Mouse (Mus musculus) spleen, adult 12 weeks (tissue): ENCODE measurements around the gene Zfp57.
A peak's percentile ranks its signal among the peaks of the same experiment; 100 is the strongest.
"Not testable (repeated sequence)": the region's sequence is repeated elsewhere in the genome, so short reads cannot be mapped to it uniquely, and the experiment has no call there.

Source experiments
- DNase-seq: peaks from one replicate; pipeline ENCODE4 v3.0.0; 2022; ENCODE audit warnings: low spot score

The Zfp57 gene

DNA sequence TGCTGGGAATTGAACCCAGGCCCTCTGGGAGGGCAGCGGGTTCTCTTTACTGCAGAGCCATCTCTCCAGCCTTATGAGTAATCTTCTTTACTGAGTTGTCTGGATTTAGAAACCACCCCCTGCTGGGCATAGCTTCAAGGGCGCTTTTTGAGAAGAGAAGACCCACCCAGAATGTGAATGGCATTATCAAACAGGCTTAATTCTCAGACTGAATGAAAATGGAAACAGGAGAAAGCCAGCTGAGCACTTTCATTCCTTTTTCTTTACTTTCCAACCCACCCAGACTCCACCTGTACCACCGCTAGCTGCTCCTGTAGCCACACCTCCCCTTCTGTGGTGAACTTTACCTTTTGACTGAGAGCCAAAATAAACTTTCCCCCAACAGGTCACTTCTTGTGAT, 5.5 kb upstream of the Zfp57 start:
- no peak for DNase-seq

- no peak for DNase-seq
These were observed 3.8 kb upstream of the Zfp57 start for GRCm38 (mm10) chr17:36997033-36997735.

- DNase-seq: no peak
These were observed 2.5 kb upstream of the Zfp57 start for GRCm38 (mm10) chr17:36998477-36998876.

GRCm38 (mm10) chr17:37002364-37003330, 1.7 kb downstream of the Zfp57 start:
- no peak for DNase-seq

DNA sequence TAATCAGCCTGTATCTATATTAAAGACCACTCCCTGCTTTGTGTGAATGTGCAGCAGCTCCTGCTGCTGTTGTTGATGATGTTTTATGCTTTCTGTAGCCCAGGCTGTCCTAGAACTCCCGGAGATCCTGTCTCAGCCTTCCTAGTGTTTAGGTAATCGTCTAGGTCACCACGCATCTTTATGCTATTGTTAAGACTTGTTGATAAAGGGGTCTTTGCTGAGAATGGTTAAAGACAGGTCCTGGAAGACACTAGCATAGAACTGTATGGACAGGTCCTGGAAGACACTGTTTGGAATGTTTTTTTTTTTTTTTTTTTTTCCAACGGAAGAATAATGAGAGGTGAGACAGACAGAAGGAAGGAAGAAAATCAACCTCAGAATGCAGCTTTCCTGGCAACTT, 2.4 kb downstream of the Zfp57 start:
- DNase-seq: no peak

DNA sequence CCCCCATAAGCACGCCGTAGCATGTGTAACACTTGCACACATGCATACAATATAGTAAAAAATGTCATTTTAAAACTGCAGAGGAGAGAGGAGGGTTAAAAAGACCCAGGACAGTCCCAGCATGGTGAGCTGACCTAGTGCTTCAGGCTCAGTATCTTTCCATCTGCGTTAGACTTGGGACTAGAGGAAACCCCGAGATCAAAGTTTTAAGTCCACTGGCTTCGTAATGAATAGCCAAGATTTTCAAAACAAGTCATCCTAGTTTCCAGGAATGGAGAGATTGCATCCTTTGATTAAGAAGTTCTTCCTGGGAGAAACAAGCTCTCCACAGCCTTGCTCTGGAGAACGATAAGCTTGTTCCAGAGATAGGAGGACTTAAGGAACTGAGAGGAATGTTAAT, 7.2 kb downstream of the Zfp57 start:
- DNase-seq: no peak

DNA sequence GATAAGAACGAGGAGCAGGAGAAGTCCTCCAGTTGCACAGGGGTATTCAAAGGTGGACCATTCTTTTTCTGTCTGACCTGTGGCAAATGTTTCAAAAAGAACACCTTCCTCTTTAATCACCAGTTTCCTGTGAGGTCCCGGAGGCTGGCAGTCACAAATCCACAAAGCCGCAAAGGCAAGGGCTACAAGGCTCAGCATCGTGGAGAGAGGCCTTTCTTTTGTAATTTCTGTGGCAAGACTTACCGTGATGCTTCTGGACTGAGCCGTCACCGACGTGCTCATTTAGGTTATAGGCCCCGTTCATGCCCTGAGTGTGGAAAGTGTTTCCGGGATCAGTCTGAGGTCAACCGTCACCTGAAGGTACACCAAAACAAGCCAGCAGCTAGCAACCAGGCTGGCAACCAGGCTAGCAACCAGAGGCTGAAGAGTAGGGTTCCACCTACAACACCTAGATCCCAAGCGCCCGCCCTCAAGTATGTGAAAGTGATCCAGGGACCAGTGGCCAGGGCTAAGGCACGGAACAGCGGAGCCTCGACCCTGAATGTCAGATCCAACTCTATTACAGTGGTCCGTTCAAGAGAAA, 8.6 kb downstream of the Zfp57 start:
- no peak for DNase-seq

- DNase-seq: no peak
These were observed 10.8 kb downstream of the Zfp57 start for GRCm38 (mm10) chr17:37011719-37012118.

DNA sequence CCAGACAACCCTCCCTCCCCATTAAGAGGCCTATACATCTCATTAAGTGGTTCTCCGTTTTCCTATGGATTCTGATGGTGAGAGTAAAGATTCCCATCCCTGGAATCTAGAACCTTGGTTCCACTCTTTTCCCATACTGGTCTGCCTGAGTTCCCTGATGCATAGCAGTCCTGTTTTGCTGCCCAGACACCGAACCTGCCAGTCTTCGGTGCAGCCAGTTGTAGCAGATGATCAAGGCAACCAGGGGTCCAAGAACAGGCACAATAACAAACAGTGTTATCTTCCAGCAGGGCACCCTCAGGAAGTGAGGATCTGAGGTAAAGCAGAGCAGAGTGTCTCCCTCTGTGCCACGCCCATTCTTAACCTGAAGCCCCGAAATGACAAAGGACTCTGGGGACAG, 11.2 kb downstream of the Zfp57 start:
- no peak for DNase-seq

DNA sequence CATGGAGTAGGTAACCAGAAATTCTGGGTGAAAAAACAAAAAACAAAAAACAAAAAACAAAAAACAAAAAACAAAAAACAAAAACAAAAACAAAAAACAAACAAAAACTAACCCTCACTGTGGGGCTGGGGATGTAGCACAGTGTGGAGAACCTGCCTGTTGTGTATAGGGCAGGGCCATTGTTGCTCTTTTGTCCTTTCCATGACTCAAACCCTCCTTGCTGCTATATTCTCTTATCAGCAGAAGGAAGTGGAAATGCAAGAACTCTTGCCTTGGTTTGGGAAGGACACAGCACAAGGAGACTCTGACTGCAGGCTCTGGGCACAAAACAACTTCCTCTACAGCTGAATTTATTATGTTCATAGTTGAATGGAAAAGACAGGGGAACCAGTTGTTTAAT, 15.4 kb downstream of the Zfp57 start:
- no peak for DNase-seq

DNA sequence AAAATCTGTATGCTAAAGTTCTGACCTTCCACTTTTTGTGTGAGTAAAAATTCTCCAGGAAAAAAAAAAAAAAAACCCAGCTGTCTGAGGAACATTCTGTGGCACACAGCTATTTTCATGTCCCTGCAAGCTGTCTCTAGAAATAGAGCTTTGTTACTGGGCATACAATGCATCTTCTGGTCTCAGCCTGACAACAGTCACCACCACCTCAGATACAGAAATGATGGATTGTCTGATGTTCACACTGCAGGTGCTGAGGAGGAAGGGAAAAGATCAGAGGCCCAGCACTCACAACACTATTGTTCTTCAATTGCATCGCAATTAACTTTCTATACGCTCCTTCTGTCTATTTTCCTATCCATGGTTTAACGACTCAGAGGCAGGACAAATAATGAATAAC, 17.4 kb downstream of the Zfp57 start:
- DNase-seq: no peak

DNA sequence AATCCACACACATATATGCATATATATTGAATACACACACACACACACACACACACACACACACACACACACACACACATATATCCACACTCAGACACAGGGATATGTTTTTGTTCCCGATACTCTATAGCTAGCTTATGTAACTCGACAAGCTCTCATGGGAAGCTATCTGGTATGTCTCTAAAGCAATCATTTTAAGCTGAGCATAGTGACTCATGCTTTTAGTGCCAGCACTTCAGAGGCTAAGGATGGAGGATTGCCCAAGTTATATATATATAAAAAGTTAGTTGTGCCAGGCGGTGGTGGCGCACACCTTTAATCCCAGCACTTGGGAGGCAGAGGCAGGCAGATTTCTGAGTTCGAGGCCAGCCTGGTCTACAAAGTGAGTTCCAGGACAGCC, 18.3 kb downstream of the Zfp57 start:
- not testable (repeated sequence) for DNase-seq

GRCm38 (mm10) chr17:37022628-37023576, 21.9 kb downstream of the Zfp57 start, which contains the start of gene Mog:
Gene Mog, minus strand, starts transcription at chr17:37023398.
- DNase-seq: no peak

DNA sequence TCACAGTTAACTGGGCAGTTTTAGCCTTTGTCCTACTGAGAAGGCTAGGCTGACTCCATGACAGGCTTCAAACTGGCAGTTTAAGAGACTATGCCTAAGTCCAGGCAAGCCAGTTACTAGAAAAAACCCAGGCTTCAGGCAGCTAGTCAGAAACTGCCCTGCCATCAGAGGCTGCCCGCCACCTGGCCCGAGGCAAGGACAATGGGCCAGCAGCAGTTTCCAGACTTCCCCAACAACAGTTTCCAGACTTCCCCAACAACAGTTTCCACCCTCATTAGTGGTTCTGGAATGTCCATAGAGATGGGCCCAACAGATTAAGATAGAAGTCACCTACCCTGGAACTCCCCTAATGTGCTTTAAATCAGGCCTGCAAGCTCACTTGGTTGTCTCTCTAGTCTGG, 25.5 kb downstream of the Zfp57 start:
- no peak for DNase-seq

GRCm38 (mm10) chr17:37027486-37027885, 26.5 kb downstream of the Zfp57 start:
- DNase-seq: no peak

DNA sequence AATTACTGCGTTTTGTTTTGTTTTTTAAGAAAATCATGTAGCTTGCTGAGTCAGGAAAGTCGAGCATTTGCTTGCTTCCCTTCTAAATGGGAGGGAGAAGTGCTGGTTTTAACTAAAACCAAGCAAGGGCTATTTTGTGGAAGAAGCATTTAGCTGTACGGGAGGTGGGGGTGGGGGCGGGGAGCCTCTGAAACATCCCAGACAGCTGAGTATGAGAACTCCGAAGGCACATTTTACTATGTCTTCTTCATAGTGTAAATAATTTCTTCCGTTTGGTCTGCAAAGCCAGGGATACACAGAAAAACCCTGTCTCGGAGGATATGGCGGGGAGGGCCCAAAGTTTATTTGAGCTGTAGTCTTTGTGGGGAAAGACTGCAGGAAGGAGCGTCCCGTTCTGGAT, 27.2 kb downstream of the Zfp57 start:
- DNase-seq: no peak

DNA sequence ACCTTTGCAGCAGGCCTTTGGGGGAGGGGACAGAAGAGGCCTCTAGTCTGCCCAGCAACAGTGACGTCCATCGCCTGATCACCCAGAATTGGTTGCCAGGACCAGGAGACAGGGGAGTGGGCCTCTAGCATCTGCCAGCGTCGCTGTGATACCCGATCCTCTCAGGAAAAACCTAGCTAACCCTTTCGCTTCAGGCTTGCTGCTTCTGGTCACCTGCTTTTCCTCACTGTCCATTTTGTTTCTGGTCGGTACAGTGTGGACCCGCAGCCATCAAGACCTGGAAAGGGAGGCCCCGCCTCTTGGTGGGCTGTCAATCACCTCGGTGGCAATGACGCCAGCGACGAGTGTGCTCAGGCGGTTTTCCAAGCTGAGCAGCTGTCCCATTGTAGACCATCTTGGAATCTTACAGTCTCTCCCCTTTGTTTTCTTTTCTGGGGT, 27.7 kb downstream of the Zfp57 start:
- DNase-seq: peak; percentile 33

DNA sequence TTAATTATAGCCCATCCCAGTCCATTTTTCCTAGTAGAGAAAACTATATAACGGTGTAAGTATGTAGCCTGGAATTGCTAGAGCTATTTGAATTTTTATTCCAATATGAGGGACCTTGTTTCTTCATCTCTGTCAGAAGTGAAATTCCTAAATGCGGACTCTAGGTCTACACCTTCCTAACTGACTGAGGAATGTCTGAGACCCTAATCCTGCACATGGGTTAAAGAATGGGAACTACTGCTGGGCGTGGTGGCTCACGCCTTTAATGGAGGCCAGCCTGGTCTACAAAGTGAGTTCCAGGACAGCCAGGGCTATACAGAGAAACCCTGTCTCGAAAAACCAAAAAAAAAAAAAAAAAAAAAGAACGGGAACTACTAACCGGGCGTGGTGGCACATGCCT, 28.2 kb downstream of the Zfp57 start:
- DNase-seq: no peak

DNA sequence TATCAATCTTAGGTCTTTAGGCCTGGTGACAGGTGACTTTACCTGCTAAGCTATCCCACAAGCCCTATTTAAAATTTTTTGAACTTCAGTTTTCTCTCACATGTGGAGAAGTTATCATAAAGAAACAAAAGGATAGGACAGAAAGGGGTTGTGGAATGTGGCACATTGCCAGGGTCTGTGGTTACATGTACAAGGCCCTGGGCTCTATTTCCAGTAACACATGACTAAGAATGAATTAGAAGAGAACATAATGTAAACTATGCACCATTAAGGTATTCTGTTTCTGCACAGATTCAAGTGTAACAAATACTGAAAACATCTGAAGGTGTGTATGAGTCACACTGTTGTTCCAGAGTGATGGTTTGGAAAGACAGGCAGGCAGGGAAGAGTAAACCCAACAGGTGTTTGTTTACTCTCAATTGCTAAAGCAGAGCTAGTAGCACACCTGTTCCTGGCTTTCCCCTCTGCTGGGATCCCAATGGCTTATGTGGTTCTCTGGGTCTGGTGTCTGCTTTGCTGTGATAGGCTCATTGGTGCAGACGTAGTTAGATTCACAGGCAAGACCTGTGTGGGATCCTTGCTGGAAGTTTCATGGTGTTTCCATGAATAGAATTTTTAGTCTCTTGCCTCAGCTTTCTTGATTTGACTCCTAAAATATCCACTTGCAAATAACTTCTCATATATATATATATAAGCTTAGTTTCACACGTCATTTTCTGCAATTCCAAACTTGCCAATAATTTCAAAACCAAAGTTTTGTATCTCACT, 38.3 kb downstream of the Zfp57 start:
- DNase-seq: no peak

- DNase-seq: no peak
These were observed 43.8 kb downstream of the Zfp57 start for GRCm38 (mm10) chr17:37044651-37045244.
